Mouse (Mus musculus) intestine, embryonic 14.5 days (tissue): Measurements from ENCODE around the gene Sec14l3. TPM values are rescaled to one million over a fixed set of nuclear protein-coding genes. Genes with fewer than 3 reads are reported as not detected.

Source experiments
- ATAC-seq: fragments of 200-750 bp; cut with Nextera tagmentation; replicated peaks from 2 replicates; pipeline ENCODE4 v1.8.0; 2017; ENCODE audit warnings: low read depth, moderate number of reproducible peaks, moderate TSS enrichment, moderate library complexity; ENCODE audit not compliant: low FRiP score, low TSS enrichment
- DNase-seq: peaks from one replicate; pipeline ENCODE4 v3.0.0-alpha.2; 2018; ENCODE audit warnings: low spot score
- H3K27ac ChIP-seq: fragments of 300-500 bp; sonication (generic); 2 replicates; pipeline ENCODE4 v1.5.1; 2014; ENCODE audit warnings: low read depth, mild to moderate bottlenecking, control low read depth
- H3K27me3 ChIP-seq: fragments of 300-500 bp; sonication (generic); replicated peaks from 2 replicates; pipeline ENCODE4 v1.6.1; 2014; ENCODE audit warnings: low read length, control low read depth; ENCODE audit not compliant: control insufficient read depth, insufficient read depth
- H3K36me3 ChIP-seq: fragments of 300-500 bp; sonication (generic); 2 replicates; pipeline ENCODE4 v1.6.1; 2014; ENCODE audit warnings: low read length, control low read depth; ENCODE audit not compliant: control insufficient read depth, insufficient read depth
- H3K4me1 ChIP-seq: fragments of 300-500 bp; sonication (generic); replicated peaks from 2 replicates; pipeline ENCODE4 v1.6.1; 2014; ENCODE audit warnings: low read length, control low read depth, mixed read lengths; ENCODE audit not compliant: control insufficient read depth, insufficient read depth
- H3K4me2 ChIP-seq: fragments of 300-500 bp; sonication (generic); 2 replicates; pipeline ENCODE4 v1.6.1; 2014; ENCODE audit warnings: low read length
- H3K4me3 ChIP-seq: fragments of 300-500 bp; sonication (generic); 2 replicates; pipeline ENCODE4 v1.5.1; 2014; ENCODE audit warnings: low read depth, low read length, control low read depth, mixed read lengths
- H3K9ac ChIP-seq: fragments of 300-500 bp; sonication (generic); 2 replicates; pipeline ENCODE4 v1.6.1; 2014; ENCODE audit warnings: mild to moderate bottlenecking, low read length
- H3K9me3 ChIP-seq: fragments of 300-500 bp; sonication (generic); 2 replicates; pipeline ENCODE4 v1.6.1; 2016; ENCODE audit warnings: low read length, control low read depth; ENCODE audit not compliant: control insufficient read depth
- WGBS: fragments of 180-500 bp; shearing (Covaris S2); extraction: QIAGEN DNeasy Blood & Tissue Kit; methylation state at CpG from one replicate; pipeline ENCODE4 v1.1.7; 2014; 5-methylcytosine and 5-hydroxymethylcytosine counted together
- polyA plus RNA-seq: library from polyadenylated mRNA; unstranded; fragments of >200 nt; fragmentation: Nextera tagmentation; extraction: Ambion mirVana; gene quantifications from 2 replicates; pipeline ENCODE4 v1.2.1, GENCODE M21; 2014

The Sec14l3 gene
- polyA plus RNA-seq, 1 experiment from 2014 or later = not detected

DNA sequence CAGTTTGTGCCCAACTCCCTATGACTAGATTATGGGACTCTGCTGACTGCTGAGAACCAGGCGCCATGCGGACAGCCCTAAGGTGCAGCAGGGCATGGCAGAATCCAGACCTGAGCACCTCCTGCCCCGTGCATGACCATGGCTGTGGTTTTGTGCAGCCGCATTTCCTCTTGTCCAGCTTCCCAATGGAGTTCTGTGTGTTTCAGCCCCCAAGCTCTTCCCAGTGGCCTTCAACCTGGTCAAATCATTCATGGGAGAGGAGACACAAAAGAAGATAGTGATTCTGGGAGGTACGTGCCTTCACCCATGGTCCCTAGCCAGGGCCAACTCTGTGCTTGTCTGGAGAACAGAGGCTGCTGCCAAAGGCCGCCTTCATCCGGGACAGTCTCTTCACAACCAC is 21.6 kb upstream of the Sec14l3 start:
- DNase-seq (no peak), ATAC-seq (no peak)
- Histone ChIP-seq H3K9ac (no peak overlapping the region), H3K36me3 (no peaks in the 10 kb centered on the region), H3K4me3 (no peak overlapping the region), H3K9me3 (no peaks in the 10 kb centered on the region), H3K27ac (no peak overlapping the region), H3K4me2 (no peak overlapping the region), H3K4me1 (no peaks in the 10 kb centered on the region), H3K27me3 (no peaks in the 10 kb centered on the region)
- WGBS = 89% methylated on average over 7 of the region's 7 CpGs

DNA sequence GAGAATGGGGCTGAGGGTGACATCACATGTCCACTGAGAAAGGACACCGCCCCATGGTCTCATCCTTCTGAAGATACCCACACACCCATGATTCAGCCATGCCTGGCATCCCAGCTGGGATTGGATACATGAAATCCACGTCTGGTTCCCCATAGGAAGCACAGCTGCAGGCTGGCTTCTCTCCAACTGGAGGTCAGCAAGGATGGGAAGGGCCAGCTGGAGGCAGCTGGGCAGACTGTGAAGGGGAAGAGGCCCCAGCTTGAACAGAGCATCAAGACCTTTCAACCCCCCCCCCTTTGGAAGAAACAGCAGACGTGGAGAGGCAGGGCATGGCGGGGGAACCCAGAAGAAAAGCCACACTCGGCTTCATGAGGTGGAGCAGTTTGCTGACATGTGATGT is 18.1 kb upstream of the Sec14l3 start:
- Histone ChIP-seq H3K36me3 (no peaks in the 10 kb centered on the region), H3K27ac (no peak overlapping the region), H3K4me2 (no peak overlapping the region), H3K27me3 (no peaks in the 10 kb centered on the region), H3K4me3 (no peak overlapping the region), H3K4me1 (no peaks in the 10 kb centered on the region), H3K9me3 (0 out of 2 replicates have a peak, but pooled peaks cover 3% of the 10 kb centered on the region), H3K9ac (no peak overlapping the region)
- DNase-seq (no peak), ATAC-seq (no peak)
- 50% methylated on average over 5 of the region's 5 CpGs for WGBS

DNA sequence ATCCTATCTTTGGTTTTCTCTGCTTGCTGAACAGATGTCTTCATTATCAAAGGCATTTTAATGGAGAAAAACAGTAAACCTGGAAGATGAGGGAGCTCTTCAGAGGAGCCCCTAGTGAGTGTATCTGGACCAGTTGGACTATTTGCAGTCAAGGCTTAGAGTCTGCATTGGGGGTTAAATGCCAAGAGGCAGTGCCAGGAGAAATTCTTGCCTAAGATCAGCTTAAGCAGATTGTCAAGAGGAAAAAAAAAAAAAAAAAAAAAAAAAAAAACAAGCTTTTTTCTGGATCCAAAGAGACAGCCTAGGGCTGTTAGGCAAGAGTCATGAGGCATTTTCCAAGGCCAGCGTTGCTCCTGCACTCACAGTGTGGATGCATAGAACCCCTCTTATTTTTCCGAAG is 16.9 kb upstream of the Sec14l3 start:
- DNase-seq = no peak
- Histone ChIP-seq H3K9ac (no peak overlapping the region), H3K4me2 (no peak overlapping the region), H3K36me3 (no peaks in the 10 kb centered on the region), H3K27me3 (no peaks in the 10 kb centered on the region), H3K4me1 (no peaks in the 10 kb centered on the region), H3K27ac (no peak overlapping the region), H3K9me3 (0 out of 2 replicates have a peak, but pooled peaks cover 3% of the 10 kb centered on the region), H3K4me3 (no peak overlapping the region)
- 86% methylated on average over 2 of the region's 2 CpGs for WGBS
- no peak for ATAC-seq

DNA sequence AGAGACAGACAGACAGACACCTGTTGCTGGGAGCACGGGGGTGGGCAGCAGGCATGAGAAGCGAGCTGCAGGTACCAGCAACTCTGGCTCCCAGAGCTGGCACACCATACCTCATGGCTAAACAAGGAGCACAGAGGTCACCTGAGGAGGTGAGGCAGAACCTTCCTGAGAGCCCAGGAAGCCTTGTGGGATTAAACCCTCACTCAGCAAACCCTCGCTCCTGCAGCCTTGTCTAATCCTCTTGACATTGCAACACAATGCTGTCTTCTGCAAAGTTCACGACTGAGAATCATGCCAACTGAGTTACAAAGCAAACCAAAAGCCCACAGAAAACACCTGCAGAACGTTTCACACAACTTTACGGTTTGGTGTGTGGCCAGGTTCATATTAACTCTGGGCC is 16.2 kb upstream of the Sec14l3 start:
- DNase-seq = no peak
- Histone ChIP-seq H3K4me1 (no peaks in the 10 kb centered on the region), H3K9ac (no peak overlapping the region), H3K36me3 (no peaks in the 10 kb centered on the region), H3K4me3 (no peak overlapping the region), H3K9me3 (0 out of 2 replicates have a peak, but pooled peaks cover 3% of the 10 kb centered on the region), H3K27ac (no peak overlapping the region), H3K4me2 (no peak overlapping the region), H3K27me3 (no peaks in the 10 kb centered on the region)
- 84% methylated on average over 6 of the region's 6 CpGs for whole genome bisulfite sequencing
- ATAC-seq = no peak

DNA sequence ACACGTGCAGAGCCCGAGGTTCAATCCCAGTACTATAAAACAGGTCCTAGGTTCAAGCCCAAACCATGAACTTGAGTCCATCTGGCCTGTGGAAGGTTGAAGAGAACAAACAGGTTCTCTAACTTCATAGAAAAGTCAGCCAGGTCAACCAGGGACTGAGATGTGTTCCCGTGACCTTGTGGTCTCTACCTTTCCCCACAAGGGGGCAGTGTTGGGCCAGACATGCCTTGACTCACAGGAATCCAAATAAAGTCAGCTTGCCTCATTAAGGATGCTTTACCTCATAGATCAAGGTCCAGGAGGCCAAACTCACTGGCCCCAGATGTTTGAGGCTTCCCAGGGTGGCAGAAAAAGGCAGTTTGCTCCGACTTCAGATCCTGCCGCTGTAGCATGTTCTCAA is 11.1 kb upstream of the Sec14l3 start:
- no peaks in the 10 kb centered on the region for H3K4me1 ChIP-seq
- H3K9me3 ChIP-seq = 0 out of 2 replicates have a peak, but pooled peaks cover under 1% of the 10 kb centered on the region
- H3K27ac ChIP-seq = no peak overlapping the region
- H3K36me3 ChIP-seq = no peaks in the 10 kb centered on the region
- no peak overlapping the region for H3K9ac ChIP-seq
- peak; percentile 86 for DNase-seq
- 15% methylated on average over 5 of the region's 5 CpGs for WGBS
- H3K4me3 ChIP-seq = no peak overlapping the region
- H3K4me2 ChIP-seq = no peak overlapping the region
- ATAC-seq = no peak
- H3K27me3 ChIP-seq = no peaks in the 10 kb centered on the region

DNA sequence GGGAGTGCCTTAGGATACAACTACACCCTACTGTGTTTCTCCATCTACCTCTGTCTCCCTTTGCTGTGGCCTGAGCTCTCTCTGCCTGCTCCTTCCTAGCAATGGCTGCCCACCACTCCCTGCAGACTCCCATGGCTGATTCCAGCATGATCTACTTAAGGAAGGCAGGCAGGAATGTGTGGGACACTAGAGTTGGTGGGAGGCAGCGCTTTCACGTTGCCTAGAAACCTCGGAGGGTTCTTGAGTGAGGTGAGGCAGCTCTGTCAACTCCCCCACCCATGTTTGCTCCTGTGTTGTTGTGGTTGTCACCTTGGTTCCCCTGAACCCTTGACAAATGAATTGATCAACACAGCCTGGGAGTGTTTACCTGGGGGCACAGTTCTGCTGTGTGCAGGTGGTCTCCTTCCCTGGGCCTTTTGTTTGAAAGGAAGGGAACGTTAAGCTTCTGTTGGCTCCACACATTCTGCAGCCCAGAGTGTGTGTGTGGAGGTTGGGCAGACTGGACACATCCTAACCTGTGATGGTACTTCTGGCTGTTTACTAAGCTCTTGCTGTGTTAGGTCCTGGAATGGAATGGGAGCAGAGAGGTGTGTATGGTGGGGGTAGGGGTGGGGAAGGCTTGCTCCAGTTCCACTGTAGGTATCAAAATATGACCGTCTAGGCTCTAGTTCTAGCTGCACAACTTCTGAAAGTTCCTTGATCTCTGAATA is 3.6 kb upstream of the Sec14l3 start:
- no peak overlapping the region for H3K4me2 ChIP-seq
- no peak for DNase-seq
- H3K27me3 ChIP-seq = no peaks in the 10 kb centered on the region
- H3K36me3 ChIP-seq = no peaks in the 10 kb centered on the region
- no peaks in the 10 kb centered on the region for H3K9me3 ChIP-seq
- WGBS = 69% methylated on average over 5 of the region's 5 CpGs
- H3K4me3 ChIP-seq = no peak overlapping the region
- ATAC-seq = no peak
- no peak overlapping the region for H3K9ac ChIP-seq
- H3K27ac ChIP-seq = no peak overlapping the region
- no peaks in the 10 kb centered on the region for H3K4me1 ChIP-seq

DNA sequence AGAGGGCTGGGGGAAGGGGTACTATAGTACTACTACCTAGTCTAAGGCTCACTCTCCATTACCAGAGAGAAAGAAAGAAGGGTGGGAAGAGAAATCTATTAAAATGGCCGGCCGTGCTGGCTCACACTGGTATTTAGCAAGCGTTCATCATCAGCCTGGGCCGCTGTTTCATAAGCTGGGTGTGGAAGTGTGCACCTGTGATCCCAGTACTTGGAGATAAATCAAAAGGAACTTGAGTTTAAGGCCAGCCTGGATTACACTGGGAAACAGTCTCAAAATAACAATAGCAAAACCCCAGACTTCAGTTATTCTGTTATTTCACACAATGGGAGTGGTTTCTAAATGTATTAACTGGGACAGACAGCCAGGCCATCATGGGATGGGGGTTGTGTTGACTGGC is 2.1 kb upstream of the Sec14l3 start:
- ATAC-seq = no peak
- WGBS = 90% methylated on average over 4 of the region's 4 CpGs

DNA sequence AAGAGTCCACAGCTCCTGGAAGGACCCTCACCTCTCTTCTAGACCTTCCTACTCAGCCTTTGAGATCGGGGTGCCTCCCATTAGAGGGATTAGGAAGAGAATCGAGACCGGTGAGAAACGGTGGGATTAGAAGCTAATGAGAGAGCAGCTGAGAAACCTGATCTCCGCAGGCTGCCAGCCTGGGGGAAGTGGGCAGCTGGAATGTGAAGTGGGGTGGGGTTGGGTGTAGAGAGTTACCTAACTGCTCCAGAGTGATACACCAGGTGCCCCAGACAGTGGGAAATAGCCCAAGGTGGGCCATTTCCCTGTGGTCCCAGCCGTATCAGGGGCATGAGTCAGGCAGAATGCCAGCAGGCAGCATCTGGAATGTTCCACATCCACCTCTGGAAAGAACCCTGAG is 1.7 kb upstream of the Sec14l3 start:
- Histone ChIP-seq H3K4me1 (no peaks in the 10 kb centered on the region), H3K27ac (no peak overlapping the region), H3K4me3 (no peak overlapping the region), H3K36me3 (no peaks in the 10 kb centered on the region), H3K9ac (no peak overlapping the region), H3K4me2 (no peak overlapping the region), H3K9me3 (no peaks in the 10 kb centered on the region), H3K27me3 (no peaks in the 10 kb centered on the region)
- 52% methylated on average over 6 of the region's 6 CpGs for WGBS
- no peak for DNase-seq
- ATAC-seq = no peak

More for the DNA sequence above, 2.1 kb upstream of the Sec14l3 start:
- Histone ChIP-seq H3K36me3 (no peaks in the 10 kb centered on the region), H3K4me2 (no peak overlapping the region), H3K4me1 (no peaks in the 10 kb centered on the region), H3K4me3 (no peak overlapping the region), H3K27me3 (no peaks in the 10 kb centered on the region), H3K27ac (no peak overlapping the region), H3K9ac (no peak overlapping the region), H3K9me3 (no peaks in the 10 kb centered on the region)
- DNase-seq = no peak

DNA sequence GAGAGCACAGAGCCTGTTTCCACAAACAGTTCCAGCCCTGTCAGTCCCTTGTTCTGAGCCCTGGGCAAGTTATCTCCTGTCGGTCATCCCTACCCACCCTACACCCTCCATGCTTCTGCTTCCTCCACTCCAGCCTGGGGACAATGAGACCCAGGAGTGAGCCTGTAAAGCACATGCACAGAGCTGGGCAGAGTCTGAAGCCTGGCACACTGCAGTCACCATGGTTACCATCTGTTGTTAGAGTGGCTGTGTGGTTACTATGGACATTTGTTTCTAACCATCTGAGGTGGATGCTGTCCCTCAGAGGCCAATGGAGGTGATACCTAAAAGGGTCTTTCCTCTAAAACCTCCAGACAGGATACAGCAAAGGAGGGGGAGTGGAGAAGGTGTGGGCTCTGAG is 5.0 kb downstream of the Sec14l3 start:
- Histone ChIP-seq H3K36me3 (no peaks in the 10 kb centered on the region), H3K27ac (no peak overlapping the region), H3K9ac (no peak overlapping the region), H3K4me3 (no peak overlapping the region), H3K27me3 (no peaks in the 10 kb centered on the region), H3K9me3 (no peaks in the 10 kb centered on the region), H3K4me1 (no peaks in the 10 kb centered on the region), H3K4me2 (no peak overlapping the region)
- WGBS = 89% methylated on average over 1 of the region's 1 CpGs
- ATAC-seq = no peak
- DNase-seq = no peak
